Mouse (Mus musculus) megakaryocyte-erythroid progenitor cell, adult 5 weeks (primary cell): Measurements from ENCODE around the gene Gm14393. TPM values are rescaled to one million over a fixed set of nuclear protein-coding genes. Genes with fewer than 3 reads are reported as not detected.

Experiments
- polyA plus RNA-seq: library from polyadenylated mRNA; stranded (reverse); fragments of >175 nt; gene quantifications from 2 replicates; pipeline ENCODE4 v1.2.3, GENCODE M21; 2012

Gene Gm14393
- polyA plus RNA-seq, result not detected in 2 replicates

GRCm38 (mm10) chr2:175067681-175068261 is at the start of gene Gm14393:
TSS of gene Gm14393 (minus strand) at chr2:175067781.

Other genes starting within 250 kb of the Gm14393 start
- not detected in 2 replicates for gene Gm14444, start 57.5 kb downstream of the Gm14393 start, polyA plus RNA-seq
- gene Gm14399, start 74.2 kb upstream of the Gm14393 start, polyA plus RNA-seq, result 0.18 TPM in 1 of 2 replicates, not detected in the other
- gene Gm14443, start 108.1 kb upstream of the Gm14393 start, polyA plus RNA-seq, result 0.02 TPM in 1 of 2 replicates, not detected in the other
- gene Gm14391, start 139.1 kb upstream of the Gm14393 start, polyA plus RNA-seq, result 0.53 and 1.2 TPM in 2 replicates
- 0.06 and 0.29 TPM in 2 replicates for gene Gm14440, start 207.3 kb upstream of the Gm14393 start, polyA plus RNA-seq